Mouse (Mus musculus) intestine, embryonic 16.5 days (tissue): ENCODE data around the gene Pip5k1c. TPM values are rescaled to one million over a fixed set of nuclear protein-coding genes. Genes with fewer than 3 reads are reported as not detected.

ENCODE experiments used
- ATAC-seq: fragments of 200-750 bp; cut with Nextera tagmentation; 2 replicates; pipeline ENCODE4 v1.8.0; 2017; ENCODE audit warnings: moderate TSS enrichment, moderate library complexity
- H3K27ac ChIP-seq: fragments of 300-500 bp; sonication (generic); 2 replicates; pipeline ENCODE4 v1.5.1; 2014; ENCODE audit warnings: mild to moderate bottlenecking, low read length
- H3K27me3 ChIP-seq: fragments of 300-500 bp; sonication (generic); replicated peaks from 2 replicates; pipeline ENCODE4 v1.6.1; 2014; ENCODE audit warnings: low read length, control low read depth, mixed read lengths; ENCODE audit not compliant: control insufficient read depth, insufficient read depth
- H3K36me3 ChIP-seq: fragments of 300-500 bp; sonication (generic); 2 replicates; pipeline ENCODE4 v1.6.1; 2014; ENCODE audit warnings: low read length, control low read depth; ENCODE audit not compliant: control insufficient read depth, insufficient read depth
- H3K4me1 ChIP-seq: fragments of 300-500 bp; sonication (generic); 2 replicates; pipeline ENCODE4 v1.6.1; 2014; ENCODE audit warnings: low read length, control low read depth, mixed read lengths; ENCODE audit not compliant: control insufficient read depth, insufficient read depth
- H3K4me2 ChIP-seq: fragments of 300-500 bp; sonication (generic); 2 replicates; pipeline ENCODE4 v1.6.1; 2014; ENCODE audit warnings: low read depth, low read length, control low read depth
- H3K4me3 ChIP-seq: fragments of 300-500 bp; sonication (generic); 2 replicates; pipeline ENCODE4 v1.5.1; 2014; ENCODE audit warnings: mild to moderate bottlenecking, low read length
- H3K9ac ChIP-seq: fragments of 300-500 bp; sonication (generic); 2 replicates; pipeline ENCODE4 v1.6.1; 2014; ENCODE audit warnings: low read depth, low read length
- H3K9me3 ChIP-seq: fragments of 300-500 bp; sonication (generic); 2 replicates; pipeline ENCODE4 v1.6.1; 2016; ENCODE audit warnings: low read length, control low read depth; ENCODE audit not compliant: control insufficient read depth
- WGBS: fragments of 180-500 bp; shearing (Covaris S2); extraction: QIAGEN DNeasy Blood & Tissue Kit; methylation state at CpG from one replicate; pipeline ENCODE4 v1.1.7; 2014; 5-methylcytosine and 5-hydroxymethylcytosine counted together
- polyA plus RNA-seq: library from polyadenylated mRNA; unstranded; fragments of >200 nt; fragmentation: Nextera tagmentation; extraction: Ambion mirVana; gene quantifications from 2 replicates; pipeline ENCODE4 v1.2.1, GENCODE M21; 2015

Gene Pip5k1c
- polyA plus RNA-seq, 1 experiment from 2014 or later: 35.4 TPM

DNA sequence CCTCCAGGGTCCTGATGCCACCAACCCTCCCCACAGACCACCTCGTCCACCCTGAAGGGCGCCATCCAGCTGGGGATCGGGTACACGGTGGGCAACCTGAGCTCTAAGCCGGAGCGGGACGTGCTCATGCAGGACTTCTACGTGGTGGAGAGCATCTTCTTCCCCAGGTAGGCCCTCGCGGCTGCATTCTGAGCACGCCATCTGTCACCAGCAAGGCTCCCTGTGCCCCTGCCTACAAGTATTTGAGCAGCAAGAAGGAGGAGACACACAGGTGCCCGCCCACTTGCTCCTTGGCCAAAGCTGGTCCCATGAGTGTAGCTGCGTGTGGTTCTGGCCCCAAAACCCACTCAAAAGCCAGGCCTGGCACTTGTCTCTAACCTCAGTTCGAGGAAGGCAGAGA lies 12.9 kb downstream of the Pip5k1c start:
- WGBS: 94% methylated on average over 14 of the region's 14 CpGs
- Histone ChIP-seq H3K27ac (no peak overlapping the region), H3K27me3 (no peaks in the 10 kb centered on the region), H3K36me3 (peaks cover 23% of the 10 kb centered on the region), H3K9ac (no peak overlapping the region), H3K4me2 (no peak overlapping the region), H3K9me3 (no peaks in the 10 kb centered on the region), H3K4me1 (peaks cover 37% of the 10 kb centered on the region), H3K4me3 (no peak overlapping the region)
- no peak for ATAC-seq

DNA sequence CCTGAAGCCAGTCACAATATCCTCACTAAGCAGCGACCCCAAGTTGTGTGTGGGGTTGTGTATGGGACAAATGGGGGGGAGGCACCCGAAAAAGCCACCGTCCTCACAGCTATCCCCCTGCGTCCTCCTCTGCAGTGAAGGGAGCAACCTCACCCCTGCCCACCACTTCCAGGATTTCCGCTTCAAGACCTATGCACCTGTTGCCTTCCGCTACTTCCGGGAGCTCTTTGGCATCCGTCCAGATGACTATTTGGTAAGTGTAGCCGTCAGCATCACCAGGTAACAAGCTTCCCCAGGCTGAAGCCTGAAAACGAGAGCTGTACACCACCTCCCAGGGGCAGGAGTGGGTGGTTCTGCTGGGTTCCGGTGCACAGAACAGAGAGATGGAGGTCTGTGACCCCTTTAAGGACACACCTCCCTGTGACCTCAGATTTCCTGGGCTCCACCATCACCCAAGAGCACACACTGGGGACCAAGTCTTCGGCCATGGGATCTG lies 13.5 kb downstream of the Pip5k1c start:
- H3K4me2 ChIP-seq: no peak overlapping the region
- no peaks in the 10 kb centered on the region for H3K27me3 ChIP-seq
- peaks cover 33% of the 10 kb centered on the region for H3K4me1 ChIP-seq
- no peak for ATAC-seq
- no peak overlapping the region for H3K4me3 ChIP-seq
- H3K36me3 ChIP-seq: peaks cover 27% of the 10 kb centered on the region
- WGBS: 91% methylated on average over 12 of the region's 12 CpGs
- H3K9me3 ChIP-seq: no peaks in the 10 kb centered on the region
- no peak overlapping the region for H3K9ac ChIP-seq
- no peak overlapping the region for H3K27ac ChIP-seq

DNA sequence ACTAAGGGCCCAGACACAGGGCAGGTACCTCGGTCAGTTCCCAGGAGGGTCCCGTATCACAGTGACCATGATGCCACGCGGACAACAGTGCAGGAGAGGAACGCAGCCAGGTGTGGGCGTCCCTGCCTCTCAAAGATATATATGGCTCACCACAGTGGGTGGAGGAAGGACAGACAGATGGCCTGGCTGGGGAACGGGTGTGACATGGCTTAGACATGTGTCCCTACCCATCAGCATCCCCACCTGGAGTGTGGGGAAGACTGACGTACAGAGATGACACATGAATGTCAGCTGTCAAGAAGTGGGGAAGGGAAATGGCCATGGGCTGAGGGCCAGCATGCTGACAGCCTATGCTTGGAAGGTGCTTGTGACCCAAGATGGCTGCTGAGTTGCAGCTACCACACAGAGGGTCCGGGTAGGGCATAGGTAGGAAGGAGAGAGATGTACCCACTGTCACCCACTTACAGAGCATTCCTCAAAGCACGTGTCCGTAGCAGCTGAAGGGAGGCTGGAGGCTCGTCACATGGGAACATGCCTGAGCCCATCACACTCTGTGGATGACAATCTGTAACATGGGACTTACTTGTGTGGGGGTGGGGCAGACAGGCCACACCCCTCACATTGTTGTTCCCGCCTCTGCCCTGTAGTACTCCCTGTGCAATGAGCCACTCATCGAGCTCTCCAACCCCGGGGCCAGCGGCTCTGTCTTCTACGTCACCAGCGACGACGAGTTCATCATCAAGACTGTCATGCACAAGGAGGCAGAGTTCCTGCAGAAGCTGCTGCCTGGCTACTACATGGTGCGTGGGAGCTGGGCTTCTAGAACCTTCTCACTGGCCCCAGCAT lies 14.3 kb downstream of the Pip5k1c start:
- no peak for ATAC-seq
- H3K27me3 ChIP-seq: no peaks in the 10 kb centered on the region
- H3K9me3 ChIP-seq: no peaks in the 10 kb centered on the region
- no peak overlapping the region for H3K4me2 ChIP-seq
- no peak overlapping the region for H3K9ac ChIP-seq
- peaks cover 28% of the 10 kb centered on the region for H3K4me1 ChIP-seq
- H3K27ac ChIP-seq: no peak overlapping the region
- H3K36me3 ChIP-seq: peaks cover 30% of the 10 kb centered on the region
- 92% methylated on average over 21 of the region's 21 CpGs for WGBS
- no peak overlapping the region for H3K4me3 ChIP-seq

DNA sequence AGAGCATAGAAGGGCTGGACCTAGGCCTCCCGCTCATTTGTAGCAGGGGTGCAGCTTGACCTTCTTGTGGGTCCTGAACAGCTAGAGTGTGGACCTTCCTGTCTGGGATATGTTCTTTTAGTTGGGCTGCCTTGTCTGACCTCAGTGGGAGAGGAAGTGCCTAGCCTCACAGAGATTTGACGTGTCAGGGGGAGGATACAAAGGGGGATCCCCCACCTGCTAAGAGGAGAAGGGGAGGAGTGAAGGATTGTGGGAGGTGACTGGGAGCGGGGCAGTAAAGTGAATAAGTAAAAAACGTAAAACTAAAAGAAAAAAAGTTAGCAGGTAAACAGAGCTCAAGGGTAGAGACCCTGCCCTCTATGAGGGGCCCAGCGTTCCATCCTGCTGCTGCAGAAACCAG lies 16.8 kb downstream of the Pip5k1c start:
- Histone ChIP-seq H3K27me3 (no peaks in the 10 kb centered on the region), H3K9me3 (no peaks in the 10 kb centered on the region), H3K27ac (no peak overlapping the region), H3K4me2 (no peak overlapping the region), H3K9ac (no peak overlapping the region), H3K4me1 (peaks cover 5% of the 10 kb centered on the region; the same call in 1 of the 2 replicates), H3K4me3 (no peak overlapping the region), H3K36me3 (peaks cover 39% of the 10 kb centered on the region)
- WGBS: 91% methylated on average over 5 of the region's 5 CpGs
- ATAC-seq: no peak

DNA sequence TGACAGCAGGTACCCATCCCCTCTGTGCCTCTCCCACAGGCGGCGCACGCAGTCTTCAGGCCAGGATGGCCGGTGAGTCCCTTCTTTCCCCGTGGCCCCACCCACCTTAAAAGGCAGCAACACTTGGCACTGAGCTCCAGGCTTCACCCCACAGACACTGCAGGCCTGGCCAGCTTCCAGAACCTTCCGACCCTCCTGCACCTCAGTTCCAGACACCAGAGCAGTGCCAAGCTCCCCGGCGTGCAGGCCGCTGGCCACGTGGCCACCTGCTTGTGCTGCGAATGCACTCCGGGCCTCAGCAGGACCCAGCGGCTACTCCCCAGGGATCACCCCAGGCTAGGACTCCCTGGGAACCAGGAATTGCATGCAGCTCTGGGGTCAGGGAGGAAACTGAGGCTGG lies 20.8 kb downstream of the Pip5k1c start:
- no peak for ATAC-seq
- H3K4me2 ChIP-seq: no peak overlapping the region
- no peak overlapping the region for H3K9ac ChIP-seq
- no peak overlapping the region for H3K4me3 ChIP-seq
- WGBS: 89% methylated on average over 13 of the region's 13 CpGs
- H3K27me3 ChIP-seq: no peaks in the 10 kb centered on the region
- H3K27ac ChIP-seq: no peak overlapping the region
- peaks cover 24% of the 10 kb centered on the region for H3K36me3 ChIP-seq
- H3K4me1 ChIP-seq: peaks cover 24% of the 10 kb centered on the region
- no peaks in the 10 kb centered on the region for H3K9me3 ChIP-seq

DNA sequence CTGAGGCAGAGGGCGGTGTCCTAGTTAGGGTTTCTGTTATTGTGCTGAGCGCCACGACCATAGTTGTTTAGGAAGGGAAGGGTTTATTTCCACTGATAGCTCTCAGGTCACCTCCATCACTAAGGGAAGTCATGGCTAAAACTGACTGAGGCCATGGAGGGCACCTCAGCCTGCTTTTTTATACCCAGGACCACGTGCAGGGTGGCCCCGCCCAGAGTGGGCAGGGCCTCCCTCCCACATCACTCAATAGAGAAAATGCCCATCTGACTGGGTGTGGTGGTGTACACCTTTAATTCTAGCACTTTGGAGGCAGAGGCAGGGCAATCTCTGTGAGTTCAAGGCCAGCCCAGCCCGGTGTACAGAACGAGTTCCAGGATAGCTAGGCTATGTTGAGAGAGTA lies 21.4 kb downstream of the Pip5k1c start:
- Histone ChIP-seq H3K36me3 (peaks cover 21% of the 10 kb centered on the region), H3K27me3 (no peaks in the 10 kb centered on the region)

DNA sequence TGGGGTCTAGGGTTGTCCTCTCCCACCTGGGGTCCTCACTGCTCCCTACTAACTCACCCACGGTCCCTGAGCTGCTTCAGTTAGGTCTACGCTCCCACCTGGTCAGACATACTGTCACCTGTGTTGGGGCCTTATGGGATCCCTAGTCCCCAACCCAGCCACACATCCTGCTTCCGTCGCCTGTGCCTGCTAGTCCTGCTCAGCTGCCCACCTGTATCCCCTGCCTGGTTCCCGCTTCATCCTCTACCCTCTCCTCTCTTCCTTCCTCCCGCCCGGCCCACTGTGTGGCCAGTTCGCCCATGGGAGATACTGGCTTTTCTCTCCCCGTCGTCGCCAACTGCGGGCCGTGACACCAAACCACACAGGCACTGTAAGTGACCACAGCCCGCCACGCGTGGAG lies 22.8 kb downstream of the Pip5k1c start:
- H3K9me3 ChIP-seq: no peaks in the 10 kb centered on the region
- peaks cover 21% of the 10 kb centered on the region for H3K36me3 ChIP-seq
- 91% methylated on average over 16 of the region's 16 CpGs for WGBS
- no peak for ATAC-seq
- H3K27me3 ChIP-seq: no peaks in the 10 kb centered on the region
- H3K9ac ChIP-seq: no peak overlapping the region
- peaks cover 35% of the 10 kb centered on the region for H3K4me1 ChIP-seq
- no peak overlapping the region for H3K27ac ChIP-seq
- H3K4me2 ChIP-seq: no peak overlapping the region
- no peak overlapping the region for H3K4me3 ChIP-seq

More for the DNA sequence above, 21.4 kb downstream of the Pip5k1c start:
- Histone ChIP-seq H3K9me3 (no peaks in the 10 kb centered on the region), H3K27ac (no peak overlapping the region), H3K4me2 (no peak overlapping the region), H3K4me3 (no peak overlapping the region), H3K9ac (no peak overlapping the region), H3K4me1 (peaks cover 30% of the 10 kb centered on the region)
- no peak for ATAC-seq
- WGBS: 78% methylated on average over 7 of the region's 7 CpGs

DNA sequence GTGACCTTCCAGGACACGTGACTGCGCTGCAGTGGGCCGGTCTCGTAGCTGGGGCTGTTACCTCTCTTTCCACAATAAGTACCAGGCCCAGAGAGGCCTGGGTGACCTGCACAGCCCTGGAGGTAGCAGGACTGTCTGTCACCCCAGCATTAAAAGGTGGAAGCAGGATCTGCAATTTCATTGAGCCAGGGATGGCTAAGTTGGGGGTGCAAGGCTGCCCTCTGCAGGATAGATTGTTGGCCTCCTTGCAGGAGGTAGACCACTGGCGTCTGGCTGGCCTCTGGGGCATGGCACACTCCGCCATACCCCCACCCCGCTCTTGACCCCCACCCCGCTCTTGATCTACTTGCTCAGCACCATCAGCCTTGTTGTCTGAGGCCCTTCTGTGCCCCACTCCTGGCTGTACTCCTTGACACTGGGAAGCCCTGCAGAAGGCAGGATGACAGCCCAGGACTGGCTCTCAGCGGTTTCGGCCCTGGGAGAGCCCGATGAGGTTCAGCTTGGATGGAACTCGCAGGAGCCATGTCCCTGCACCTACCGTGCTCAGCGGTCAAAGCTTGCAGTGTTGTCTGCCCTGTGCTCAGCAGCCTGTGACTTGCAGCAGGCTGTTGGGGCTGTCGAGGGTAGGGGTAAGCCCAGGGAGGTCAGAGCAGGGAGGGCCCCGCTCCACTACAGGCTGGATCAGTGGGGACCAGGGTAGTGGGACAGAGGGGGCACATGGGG lies 23.7 kb downstream of the Pip5k1c start:
- peak overlapping the region; percentile 70 for H3K9ac ChIP-seq
- H3K9me3 ChIP-seq: no peaks in the 10 kb centered on the region
- H3K36me3 ChIP-seq: peaks cover 17% of the 10 kb centered on the region
- H3K4me2 ChIP-seq: peak overlapping the region; percentile 67
- H3K27me3 ChIP-seq: no peaks in the 10 kb centered on the region
- peak overlapping the region; percentile 43 for H3K4me3 ChIP-seq
- peak overlapping the region; percentile 23 for H3K27ac ChIP-seq
- 52% methylated on average over 16 of the region's 16 CpGs for WGBS
- peaks cover 35% of the 10 kb centered on the region for H3K4me1 ChIP-seq
- ATAC-seq: no peak

DNA sequence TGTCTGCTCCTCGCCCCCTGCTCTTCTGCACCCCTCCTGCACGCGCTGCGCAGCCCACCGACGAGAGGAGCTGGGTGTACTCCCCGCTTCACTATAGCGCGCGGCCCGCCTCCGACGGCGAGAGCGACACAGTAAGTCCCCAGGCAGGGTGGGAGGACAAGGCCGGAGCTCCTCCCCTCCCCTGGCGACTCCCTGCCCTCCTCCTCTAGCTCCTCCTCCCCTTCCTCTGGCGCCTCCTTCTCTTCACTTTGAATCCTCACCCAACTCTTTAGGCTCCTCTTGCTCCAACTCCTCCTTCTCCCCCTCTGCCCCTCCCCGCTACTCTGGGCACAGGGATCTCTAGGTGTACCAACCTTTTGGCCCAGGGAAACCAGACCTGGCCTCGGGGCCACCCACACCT lies 24.5 kb downstream of the Pip5k1c start:
- WGBS: 18% methylated on average over 20 of the region's 20 CpGs

More for the DNA sequence above, 24.5 kb downstream of the Pip5k1c start:
- peak; percentile 14 for ATAC-seq
- H3K4me3 ChIP-seq: peak overlapping the region; percentile 43
- peak overlapping the region; percentile 76 for H3K27ac ChIP-seq
- peak overlapping the region; percentile 67 for H3K4me2 ChIP-seq
- H3K9ac ChIP-seq: peak overlapping the region; percentile 70
- peaks cover 42% of the 10 kb centered on the region for H3K4me1 ChIP-seq
- no peaks in the 10 kb centered on the region for H3K9me3 ChIP-seq
- H3K36me3 ChIP-seq: peaks cover 14% of the 10 kb centered on the region
- no peaks in the 10 kb centered on the region for H3K27me3 ChIP-seq
